Mouse (Mus musculus): ENCODE results near the gene Ggn. TPM values are rescaled to one million over a fixed set of nuclear protein-coding genes. Genes with fewer than 3 reads are reported as not detected.
"Not testable (repeated sequence)": the region's sequence is repeated elsewhere in the genome, so short reads cannot be mapped to it uniquely, and the experiment has no call there.

Ggn gene
- polyA plus RNA-seq, 1 experiment from 2014 or later, result 0.51 TPM

- H3K4me3 ChIP-seq, result peak overlapping the region; percentile 82
- peak overlapping the region; percentile 90 for H3K27ac ChIP-seq
- H3K9me3 ChIP-seq, result no peaks in the 10 kb centered on the region
- H3K36me3 ChIP-seq, result peaks cover 15% of the 10 kb centered on the region
- peaks cover 54% of the 10 kb centered on the region for H3K4me1 ChIP-seq
- no peak for DNase-seq (ENCODE audit: low spot score)
- WGBS, result under 1% methylated on average over 14 of the region's 14 CpGs
- peaks cover 55% of the 10 kb centered on the region for H3K27me3 ChIP-seq (ENCODE audit: insufficient read depth, poor library complexity, severe bottlenecking)
Observed at GRCm38 (mm10) chr7:29168791-29169230, 1.2 kb upstream of the Ggn start.

GRCm38 (mm10) chr7:29169231-29170065 is 562 bp upstream of the Ggn start:
- WGBS, result under 1% methylated on average over 32 of the region's 39 CpGs
- Histone ChIP-seq H3K4me3 (peak overlapping the region; percentile 82), H3K27ac (peak overlapping the region; percentile 90), H3K4me1 (peaks cover 54% of the 10 kb centered on the region), H3K36me3 (peaks cover 22% of the 10 kb centered on the region), H3K9me3 (no peaks in the 10 kb centered on the region), H3K27me3 (ENCODE audit: insufficient read depth, poor library complexity, severe bottlenecking) (peaks cover 61% of the 10 kb centered on the region)
- peak; percentile 92 for DNase-seq (ENCODE audit: low spot score)

GRCm38 (mm10) chr7:29170755-29171561 is 948 bp downstream of the Ggn start:
- Histone ChIP-seq H3K4me1 (peaks cover 54% of the 10 kb centered on the region), H3K4me3 (peak overlapping the region; percentile 82), H3K27me3 (ENCODE audit: insufficient read depth, poor library complexity, severe bottlenecking) (peaks cover 71% of the 10 kb centered on the region), H3K36me3 (peaks cover 37% of the 10 kb centered on the region), H3K9me3 (no peaks in the 10 kb centered on the region), H3K27ac (no peak overlapping the region)
- DNase-seq (ENCODE audit: low spot score), result no peak
- WGBS, result 2% methylated on average over 43 of the region's 43 CpGs

GRCm38 (mm10) chr7:29171562-29172097 is 1.6 kb downstream of the Ggn start:
- Histone ChIP-seq H3K4me1 (peaks cover 54% of the 10 kb centered on the region), H3K9me3 (no peaks in the 10 kb centered on the region), H3K36me3 (peaks cover 44% of the 10 kb centered on the region), H3K27ac (no peak overlapping the region), H3K27me3 (ENCODE audit: insufficient read depth, poor library complexity, severe bottlenecking) (peaks cover 71% of the 10 kb centered on the region), H3K4me3 (peak overlapping the region; percentile 82)
- DNase-seq (ENCODE audit: low spot score), result no peak
- 6% methylated on average over 34 of the region's 34 CpGs for WGBS

DNA sequence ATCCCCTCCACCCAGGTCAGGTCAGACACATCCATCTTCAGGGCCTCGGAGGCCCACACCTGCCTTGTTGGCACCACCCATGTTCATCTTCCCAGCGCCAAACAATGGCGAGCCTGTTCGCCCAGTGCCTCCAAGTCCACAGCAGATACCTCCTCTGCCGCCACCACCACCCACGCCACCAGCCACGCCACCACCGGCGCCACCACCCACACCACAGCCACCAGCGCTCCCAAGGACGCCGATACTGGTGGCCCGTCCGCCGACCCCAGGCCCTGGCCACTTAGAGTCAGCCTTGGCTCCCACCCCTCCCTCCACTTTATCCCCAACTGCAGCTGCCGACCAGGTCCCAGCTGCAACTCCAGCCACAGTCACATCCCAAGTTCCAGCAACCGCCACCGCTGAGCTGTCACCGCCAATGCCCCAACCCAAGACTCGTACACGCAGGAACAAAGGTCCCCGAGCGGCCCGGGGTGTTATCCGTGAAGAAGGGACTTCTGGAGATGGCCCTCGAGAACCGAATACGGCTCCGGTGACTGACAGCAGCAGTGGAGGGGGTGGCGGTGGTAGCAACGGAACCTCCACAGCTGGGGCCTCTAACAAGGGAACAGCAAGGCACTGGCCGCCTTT is 2.5 kb downstream of the Ggn start:
- WGBS, result 28% methylated on average over 32 of the region's 32 CpGs
- 0 out of 2 replicates have a peak overlapping the region, but pooled peaks have one; percentile 3 for H3K27ac ChIP-seq
- peaks cover 64% of the 10 kb centered on the region for H3K27me3 ChIP-seq (ENCODE audit: insufficient read depth, poor library complexity, severe bottlenecking)
- H3K36me3 ChIP-seq, result peaks cover 49% of the 10 kb centered on the region
- H3K9me3 ChIP-seq, result no peaks in the 10 kb centered on the region
- peaks cover 54% of the 10 kb centered on the region for H3K4me1 ChIP-seq
- peak overlapping the region; percentile 82 for H3K4me3 ChIP-seq
- no peak for DNase-seq (ENCODE audit: low spot score)

DNA sequence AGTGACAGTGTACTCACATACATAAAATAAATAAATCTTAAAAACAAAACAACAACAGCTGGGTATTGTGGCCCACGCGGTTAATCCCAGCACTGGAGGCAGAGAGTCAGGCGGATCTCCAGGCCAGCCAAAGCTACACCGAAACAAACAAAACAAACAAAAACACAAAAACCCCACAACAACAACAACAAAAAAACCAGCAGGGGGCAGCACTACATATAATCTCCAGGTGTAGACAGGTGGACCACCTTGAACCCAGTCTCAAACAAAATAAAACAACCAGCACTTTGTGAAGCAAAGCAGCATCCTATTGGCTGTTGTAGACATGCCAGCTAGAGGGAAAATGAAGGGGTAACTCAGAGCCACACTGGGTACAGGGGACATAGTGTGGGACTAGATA is 8.1 kb downstream of the Ggn start:
- H3K4me3 ChIP-seq, result no peak overlapping the region
- DNase-seq (ENCODE audit: low spot score), result no peak
- H3K4me1 ChIP-seq, result peaks cover 11% of the 10 kb centered on the region
- peaks cover 47% of the 10 kb centered on the region for H3K36me3 ChIP-seq
- 91% methylated on average over 4 of the region's 4 CpGs for WGBS
- H3K27ac ChIP-seq, result no peak overlapping the region
- H3K9me3 ChIP-seq, result no peaks in the 10 kb centered on the region
- peaks cover 23% of the 10 kb centered on the region for H3K27me3 ChIP-seq (ENCODE audit: insufficient read depth, poor library complexity, severe bottlenecking)

DNA sequence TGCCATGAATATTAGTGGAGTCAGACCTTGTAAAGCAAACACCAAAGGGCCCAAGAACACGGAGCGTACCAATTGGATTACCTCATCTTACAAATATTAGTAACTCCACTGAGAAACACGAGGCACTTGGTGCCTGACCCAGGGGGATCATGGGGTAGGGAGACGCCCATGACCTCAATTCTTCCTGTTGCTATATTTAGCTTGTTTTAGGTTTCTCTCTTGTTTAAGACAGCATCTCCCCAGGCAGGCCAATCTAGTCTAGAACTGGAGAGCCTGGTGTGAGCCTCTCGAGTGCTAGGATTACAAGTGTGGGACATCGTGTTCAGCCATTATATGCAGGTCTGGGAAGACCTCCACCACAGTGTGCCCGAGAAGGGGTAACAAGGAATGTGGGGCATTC is 9.3 kb downstream of the Ggn start:
- H3K27me3 ChIP-seq (ENCODE audit: insufficient read depth, poor library complexity, severe bottlenecking), result peaks cover 11% of the 10 kb centered on the region
- peak overlapping the region; percentile 79 for H3K4me3 ChIP-seq
- WGBS, result 39% methylated on average over 7 of the region's 7 CpGs
- peaks cover 35% of the 10 kb centered on the region for H3K36me3 ChIP-seq
- H3K4me1 ChIP-seq, result peaks cover 11% of the 10 kb centered on the region
- no peaks in the 10 kb centered on the region for H3K9me3 ChIP-seq
- no peak for DNase-seq (ENCODE audit: low spot score)
- H3K27ac ChIP-seq, result peak overlapping the region; percentile 90

GRCm38 (mm10) chr7:29180077-29180853 is 10.3 kb downstream of the Ggn start, which contains the start of gene Psmd8:
TSS of gene Psmd8 (minus strand) at chr7:29180701.
- Histone ChIP-seq H3K36me3 (peaks cover 25% of the 10 kb centered on the region), H3K27ac (peak within 1 kb of the TSS; percentile 90), H3K9me3 (no peaks in the 10 kb centered on the region), H3K27me3 (ENCODE audit: insufficient read depth, poor library complexity, severe bottlenecking) (peaks cover 1% of the 10 kb centered on the region; the same call in 1 of the 2 replicates), H3K4me3 (peak within 1 kb of the TSS; percentile 79), H3K4me1 (peaks cover 11% of the 10 kb centered on the region)
- peak; percentile 99 for DNase-seq (ENCODE audit: low spot score)
- WGBS, result under 1% methylated on average over 62 of the region's 62 CpGs

DNA sequence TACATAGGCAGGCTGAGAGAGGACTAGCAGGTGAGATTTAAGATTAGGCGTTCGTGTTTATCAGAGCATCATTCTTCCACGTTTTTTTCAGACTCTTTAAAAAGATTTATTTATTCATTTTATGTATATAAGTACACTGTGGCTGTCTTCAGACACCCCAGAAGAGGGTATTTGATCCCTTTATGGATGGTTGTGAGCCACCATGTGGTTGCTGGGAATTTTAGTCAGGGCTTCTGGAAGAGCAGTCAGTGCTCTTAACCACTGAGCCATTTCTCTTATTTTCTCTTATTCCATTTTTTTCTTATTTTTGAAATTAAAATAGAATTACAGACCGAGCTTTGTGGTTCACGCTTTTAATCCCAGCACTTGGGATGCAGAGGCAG is 10.8 kb downstream of the Ggn start:
- Histone ChIP-seq H3K27me3 (ENCODE audit: insufficient read depth, poor library complexity, severe bottlenecking) (no peaks in the 10 kb centered on the region), H3K9me3 (no peaks in the 10 kb centered on the region), H3K36me3 (peaks cover 20% of the 10 kb centered on the region), H3K27ac (0 out of 2 replicates have a peak overlapping the region, but pooled peaks have one; percentile 50), H3K4me1 (peaks cover 11% of the 10 kb centered on the region), H3K4me3 (peak overlapping the region; percentile 79)
- 39% methylated on average over 5 of the region's 5 CpGs for WGBS
- DNase-seq (ENCODE audit: low spot score), result no peak

- H3K9me3 ChIP-seq; DNase-seq (ENCODE audit: low spot score); H3K27ac ChIP-seq; H3K4me3 ChIP-seq; H3K27me3 ChIP-seq (ENCODE audit: insufficient read depth, poor library complexity, severe bottlenecking): not testable (repeated sequence)
- peaks cover 15% of the 10 kb centered on the region for H3K36me3 ChIP-seq
- peaks cover 11% of the 10 kb centered on the region for H3K4me1 ChIP-seq
- WGBS, result 92% methylated on average over 4 of the region's 4 CpGs
Observed at GRCm38 (mm10) chr7:29181323-29181722, 11.3 kb downstream of the Ggn start.

DNA sequence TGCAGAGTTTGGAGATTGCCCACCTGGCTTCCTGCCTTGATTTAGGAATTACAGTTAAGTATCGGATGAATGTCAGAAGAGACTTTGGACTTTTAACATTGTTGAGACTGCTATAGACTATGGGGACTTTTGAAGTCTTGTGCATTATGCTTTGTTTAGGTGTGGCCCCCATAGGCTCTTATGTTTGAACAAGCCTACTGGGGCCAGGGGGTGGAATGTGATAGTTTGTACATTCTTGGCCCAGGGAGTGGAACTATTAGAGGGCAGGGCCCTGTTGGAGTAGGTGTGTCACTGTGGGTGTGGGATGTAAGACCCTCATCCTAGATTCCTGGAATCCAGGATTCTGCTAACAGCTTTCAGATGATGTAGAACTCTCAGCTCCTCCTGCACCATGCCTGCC is 24.2 kb downstream of the Ggn start:
- H3K27me3 ChIP-seq (ENCODE audit: insufficient read depth, poor library complexity, severe bottlenecking); H3K27ac ChIP-seq; H3K36me3 ChIP-seq; H3K4me1 ChIP-seq; H3K4me3 ChIP-seq; H3K9me3 ChIP-seq; DNase-seq (ENCODE audit: low spot score): not testable (repeated sequence)
- 83% methylated on average over 1 of the region's 1 CpGs for whole genome bisulfite sequencing

DNA sequence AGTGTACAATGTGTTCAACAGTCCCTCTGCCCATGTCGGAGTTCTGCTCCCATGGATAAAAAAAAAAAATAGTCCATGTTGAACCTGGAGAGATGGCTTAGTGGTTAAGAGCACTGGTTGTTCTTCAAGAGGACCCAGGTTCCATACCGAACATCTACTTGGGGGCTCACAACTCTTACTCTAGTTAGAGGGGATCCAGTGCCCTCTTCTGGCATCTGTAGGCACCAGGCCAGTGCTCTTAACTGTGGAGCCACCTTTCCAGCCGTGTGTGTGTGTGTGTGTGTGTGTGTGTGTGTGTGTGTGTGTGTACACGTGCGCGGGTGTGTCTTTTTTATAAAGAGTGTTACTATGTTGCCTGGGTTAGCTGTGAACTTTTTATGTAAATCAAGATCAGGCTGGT is 32.6 kb downstream of the Ggn start:
- H3K4me1 ChIP-seq, result no peaks in the 10 kb centered on the region
- H3K36me3 ChIP-seq, result no peaks in the 10 kb centered on the region
- no peak overlapping the region for H3K27ac ChIP-seq
- H3K27me3 ChIP-seq (ENCODE audit: insufficient read depth, poor library complexity, severe bottlenecking), result no peaks in the 10 kb centered on the region
- no peak overlapping the region for H3K4me3 ChIP-seq
- no peak for DNase-seq (ENCODE audit: low spot score)
- no peaks in the 10 kb centered on the region for H3K9me3 ChIP-seq
- WGBS, result 72% methylated on average over 6 of the region's 6 CpGs

All from heart, embryonic 10.5 days (tissue).